Mouse (Mus musculus) liver, postnatal 0 days (tissue): ENCODE results near the gene Ell3. TPM values are rescaled to one million over a fixed set of nuclear protein-coding genes. Genes with fewer than 3 reads are reported as not detected.
A peak's percentile ranks its signal among the peaks of the same experiment; 100 is the strongest.

Experiments
- ATAC-seq: fragments of 200-750 bp; cut with Nextera tagmentation; 2 replicates; pipeline ENCODE4 v1.8.0; 2017; ENCODE audit warnings: mild to moderate bottlenecking, moderate library complexity
- DNase-seq: peaks from one replicate; pipeline ENCODE4 v3.0.0-alpha.2; 2016
- H3K27ac ChIP-seq: fragments of 300-500 bp; sonication (generic); 2 replicates; pipeline ENCODE4 v1.5.1; 2014; ENCODE audit warnings: antibody characterized with exemption, moderate library complexity, mild to moderate bottlenecking, low read depth
- H3K27me3 ChIP-seq: fragments of 300-500 bp; sonication (generic); 2 replicates; pipeline ENCODE4 v1.6.1; 2014; ENCODE audit warnings: low read length, control low read depth, mixed read lengths; ENCODE audit not compliant: insufficient read depth
- H3K36me3 ChIP-seq: fragments of 300-500 bp; sonication (generic); replicated peaks from 2 replicates; pipeline ENCODE4 v1.6.1; 2014; ENCODE audit warnings: mild to moderate bottlenecking, control low read depth, low read length, moderate library complexity, mixed read lengths; ENCODE audit not compliant: insufficient read depth
- H3K4me1 ChIP-seq: fragments of 300-500 bp; sonication (generic); 2 replicates; pipeline ENCODE4 v1.6.1; 2014; ENCODE audit warnings: antibody characterized with exemption, mild to moderate bottlenecking, control low read depth; ENCODE audit not compliant: insufficient read depth
- H3K4me2 ChIP-seq: fragments of 300-500 bp; sonication (generic); 2 replicates; pipeline ENCODE4 v1.6.1; 2014; ENCODE audit warnings: low read depth, mild to moderate bottlenecking, low read length, moderate library complexity, mixed read lengths
- H3K4me3 ChIP-seq: fragments of 300-500 bp; sonication (generic); 2 replicates; pipeline ENCODE4 v1.5.1; 2014; ENCODE audit warnings: low read depth, low read length
- H3K9ac ChIP-seq: fragments of 300-500 bp; sonication (generic); replicated peaks from 2 replicates; pipeline ENCODE4 v1.6.1; 2014; ENCODE audit warnings: mild to moderate bottlenecking, moderate library complexity
- H3K9me3 ChIP-seq: fragments of 300-500 bp; sonication (generic); 2 replicates; pipeline ENCODE4 v1.6.1; 2016; ENCODE audit warnings: mild to moderate bottlenecking, control low read depth, low read length, mixed read lengths
- CTCF ChIP-seq: sonication (generic); IDR thresholded peaks from 2 replicates; pipeline ENCODE4 v1.5.1; 2016; ENCODE audit warnings: antibody characterized with exemption, low read depth
- EP300 ChIP-seq: IDR thresholded peaks from 2 replicates; pipeline ENCODE4 v1.6.1; 2016; ENCODE audit warnings: antibody characterized with exemption, low read depth, mild to moderate bottlenecking
- WGBS: fragments of 180-500 bp; shearing (Covaris S2); extraction: QIAGEN DNeasy Blood & Tissue Kit; methylation state at CpG from one replicate; pipeline ENCODE4 v1.1.7; 2014; ENCODE audit not compliant: insufficient replicate concordance; 5-methylcytosine and 5-hydroxymethylcytosine counted together
- polyA plus RNA-seq: library from polyadenylated mRNA; unstranded; fragments of >200 nt; fragmentation: Nextera tagmentation; extraction: Ambion mirVana; gene quantifications from 2 replicates; pipeline ENCODE4 v1.2.1, GENCODE M21; 2015

Gene Ell3
- polyA plus RNA-seq, 1 experiment from 2014 or later = 1.9 TPM

DNA sequence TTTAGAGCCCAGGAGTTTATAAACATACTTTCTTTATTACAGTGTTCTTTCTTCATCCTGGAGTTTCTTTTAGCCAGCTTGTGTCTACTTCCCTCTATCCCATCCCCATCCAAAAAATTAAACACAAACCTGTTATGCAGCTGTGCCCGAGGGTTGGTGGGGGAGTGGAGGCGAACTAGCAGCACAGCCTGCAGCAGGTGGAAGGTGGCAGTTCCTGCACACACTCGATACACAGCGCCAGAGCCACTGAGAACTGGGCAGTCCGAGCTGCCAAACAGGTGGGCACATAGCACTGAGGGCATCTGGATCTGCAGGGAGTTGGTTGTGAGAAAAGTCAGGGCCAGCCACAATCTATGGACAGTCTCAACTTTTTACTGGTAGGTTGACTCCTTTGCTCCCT lies 11.5 kb upstream of the Ell3 start:
- no peaks in the 10 kb centered on the region for H3K9me3 ChIP-seq
- H3K4me3 ChIP-seq = no peak overlapping the region
- H3K4me2 ChIP-seq = no peak overlapping the region
- TF ChIP-seq CTCF (no peak), EP300 (no peak)
- no peak overlapping the region for H3K9ac ChIP-seq
- peaks cover 32% of the 10 kb centered on the region for H3K36me3 ChIP-seq
- H3K4me1 ChIP-seq = peaks cover 22% of the 10 kb centered on the region
- no peaks in the 10 kb centered on the region for H3K27me3 ChIP-seq
- no peak for ATAC-seq
- WGBS = 75% methylated on average over 5 of the region's 5 CpGs
- no peak overlapping the region for H3K27ac ChIP-seq
- no peak for DNase-seq

DNA sequence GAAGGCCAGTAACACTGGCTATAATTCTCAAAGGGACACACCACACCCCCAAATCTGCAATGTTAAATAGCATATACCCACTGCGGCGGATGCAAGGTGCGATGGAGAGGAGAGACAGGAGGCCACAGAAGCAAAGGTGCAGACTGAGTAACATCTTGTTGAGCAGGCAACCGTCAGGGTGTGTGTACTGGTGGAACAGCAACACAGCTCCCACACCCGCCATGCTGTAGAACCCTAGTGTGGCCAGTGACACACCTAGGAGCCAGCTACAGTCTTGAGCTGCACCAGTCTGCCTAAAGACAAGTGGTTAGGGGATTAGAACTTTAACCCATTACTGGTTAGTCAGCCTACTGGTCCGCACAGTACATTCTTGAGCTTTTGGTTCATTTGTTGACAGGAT lies 9.8 kb upstream of the Ell3 start:
- no peak for DNase-seq
- 84% methylated on average over 6 of the region's 6 CpGs for WGBS

DNA sequence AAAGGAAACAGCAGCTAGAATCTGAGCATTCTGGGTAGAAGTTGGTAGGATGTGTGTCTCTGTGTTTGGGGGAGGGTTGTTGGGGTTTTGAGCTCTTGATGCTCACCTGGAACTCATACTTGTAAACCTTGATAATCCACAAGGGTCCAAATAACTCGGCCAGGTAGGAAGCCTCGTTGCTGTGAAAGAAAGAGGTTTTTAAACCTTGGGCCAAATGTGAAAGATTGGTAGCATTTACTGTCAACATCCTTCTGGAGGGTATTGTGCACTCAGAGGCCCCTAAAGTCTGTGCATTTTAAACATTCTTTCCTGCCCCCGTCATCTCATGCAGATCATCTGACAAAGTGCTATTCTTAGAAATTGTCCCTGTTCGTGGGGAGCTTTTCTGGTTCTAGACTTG lies 8.9 kb upstream of the Ell3 start, which contains the start of gene Hypk:
Hypk (plus strand) TSS at position 301 of the 400 bp plus-strand sequence.
- no peaks in the 10 kb centered on the region for H3K27me3 ChIP-seq
- peaks cover 30% of the 10 kb centered on the region for H3K4me1 ChIP-seq
- H3K4me2 ChIP-seq = no peak within 1 kb of the TSS
- H3K9ac ChIP-seq = no peak within 1 kb of the TSS
- no peak for DNase-seq
- H3K9me3 ChIP-seq = no peaks in the 10 kb centered on the region
- no peak for ATAC-seq
- WGBS = 57% methylated on average over 4 of the region's 4 CpGs
- TF ChIP-seq CTCF = no peak
- H3K27ac ChIP-seq = no peak within 1 kb of the TSS
- H3K4me3 ChIP-seq = no peak within 1 kb of the TSS
- peaks cover 24% of the 10 kb centered on the region for H3K36me3 ChIP-seq

More for the DNA sequence above, 9.8 kb upstream of the Ell3 start:
- Histone ChIP-seq H3K36me3 (peaks cover 30% of the 10 kb centered on the region), H3K27ac (no peak overlapping the region), H3K9me3 (no peaks in the 10 kb centered on the region), H3K4me2 (no peak overlapping the region), H3K4me3 (no peak overlapping the region), H3K4me1 (peaks cover 29% of the 10 kb centered on the region), H3K27me3 (no peaks in the 10 kb centered on the region), H3K9ac (no peak overlapping the region)
- TF ChIP-seq CTCF (no peak), EP300 (no peak)
- no peak for ATAC-seq

DNA sequence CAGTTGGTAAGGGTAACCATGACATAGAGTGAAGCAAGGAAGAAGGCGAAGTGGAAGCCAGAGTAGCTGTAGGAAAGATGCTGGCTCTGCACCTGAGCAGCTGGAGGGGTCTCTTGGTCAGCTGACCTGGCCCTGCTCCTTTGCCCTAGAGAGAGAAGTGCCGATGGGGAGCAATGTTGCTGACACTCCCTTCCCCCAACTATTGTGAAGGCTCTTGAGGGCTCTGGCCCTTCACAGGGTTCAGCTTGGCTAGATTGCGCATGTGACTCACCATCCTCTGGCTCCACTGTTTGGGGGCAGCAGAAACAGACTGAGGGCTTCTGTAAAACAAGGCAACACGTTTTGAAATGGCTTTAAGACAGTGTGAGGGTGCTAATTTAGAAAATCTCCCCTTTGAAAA lies 8.3 kb upstream of the Ell3 start:
- ATAC-seq (no peak), DNase-seq (no peak)
- 72% methylated on average over 4 of the region's 4 CpGs for WGBS
- TF ChIP-seq CTCF (no peak), EP300 (no peak)
- Histone ChIP-seq H3K9ac (no peak overlapping the region), H3K27ac (no peak overlapping the region), H3K27me3 (no peaks in the 10 kb centered on the region), H3K9me3 (no peaks in the 10 kb centered on the region), H3K4me2 (no peak overlapping the region), H3K4me3 (no peak overlapping the region), H3K4me1 (peaks cover 29% of the 10 kb centered on the region), H3K36me3 (peaks cover 24% of the 10 kb centered on the region)

DNA sequence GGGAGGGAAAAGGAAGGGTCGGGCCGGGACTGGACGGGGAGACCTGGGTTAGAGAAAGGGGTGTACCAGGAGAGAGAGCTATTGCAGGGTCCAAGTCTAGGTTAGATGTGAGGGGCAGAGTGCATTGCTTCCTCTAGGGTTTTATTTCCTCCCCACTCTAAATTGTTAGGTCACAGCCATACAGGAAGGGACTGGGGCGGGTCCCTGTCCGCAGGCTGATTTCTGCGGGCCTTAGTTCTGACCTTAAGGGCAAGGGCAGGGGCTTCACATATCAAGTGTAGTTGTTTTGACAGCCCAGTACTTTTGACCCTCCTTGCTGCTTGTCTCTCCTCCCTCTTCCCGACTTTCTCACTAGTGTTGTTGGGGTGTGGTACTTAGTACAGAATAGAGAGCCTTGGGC lies 6.0 kb upstream of the Ell3 start:
- H3K4me3 ChIP-seq = peak overlapping the region; percentile 99
- WGBS = under 1% methylated on average over 7 of the region's 7 CpGs
- H3K9ac ChIP-seq = peak overlapping the region; percentile 100
- peaks cover 23% of the 10 kb centered on the region for H3K4me1 ChIP-seq
- H3K36me3 ChIP-seq = peaks cover 24% of the 10 kb centered on the region
- H3K27me3 ChIP-seq = no peaks in the 10 kb centered on the region
- H3K4me2 ChIP-seq = peak overlapping the region; percentile 95
- H3K27ac ChIP-seq = peak overlapping the region; percentile 97
- H3K9me3 ChIP-seq = no peaks in the 10 kb centered on the region
- ATAC-seq (no peak), DNase-seq (peak; percentile 43)
- no peak for TF ChIP-seq EP300
- TF ChIP-seq CTCF = no peak

DNA sequence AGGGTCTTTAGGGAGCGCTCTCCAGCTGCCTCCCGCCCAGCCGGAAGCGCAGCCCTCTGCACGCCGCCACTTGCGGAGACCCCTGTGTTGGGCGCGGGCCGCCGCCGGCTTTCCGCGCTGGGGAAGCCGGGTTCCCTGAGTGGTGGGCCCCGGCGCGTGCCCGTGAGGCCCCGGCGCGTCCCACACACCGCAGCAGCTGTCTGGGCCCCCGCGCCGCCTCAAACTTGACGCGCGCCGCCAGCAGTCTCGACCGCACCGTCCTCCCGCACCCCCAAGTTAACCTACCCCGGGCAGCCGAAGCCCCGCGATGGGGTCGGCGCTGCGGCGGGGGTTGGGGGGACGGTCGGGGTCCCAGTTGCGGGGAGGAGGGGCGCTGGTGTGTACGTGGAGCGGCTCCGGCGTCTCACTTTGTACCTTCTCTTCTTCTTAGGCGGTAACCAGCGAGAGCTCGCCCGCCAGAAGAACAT lies 5.5 kb upstream of the Ell3 start:
- H3K4me3 ChIP-seq = peak overlapping the region; percentile 99
- peak overlapping the region; percentile 100 for H3K9ac ChIP-seq
- under 1% methylated on average over 49 of the region's 54 CpGs for WGBS
- H3K27me3 ChIP-seq = no peaks in the 10 kb centered on the region
- peaks cover 23% of the 10 kb centered on the region for H3K4me1 ChIP-seq
- H3K27ac ChIP-seq = peak overlapping the region; percentile 97
- H3K9me3 ChIP-seq = no peaks in the 10 kb centered on the region
- H3K36me3 ChIP-seq = peaks cover 24% of the 10 kb centered on the region
- TF ChIP-seq EP300 = no peak
- TF ChIP-seq CTCF = no peak
- ATAC-seq (peak; percentile 16), DNase-seq (peak; percentile 65)
- peak overlapping the region; percentile 95 for H3K4me2 ChIP-seq
